Mouse (Mus musculus) heart, adult 8-10 months (tissue): Measurements from ENCODE around the gene Dok3. TPM values are rescaled to one million over a fixed set of nuclear protein-coding genes. Genes with fewer than 3 reads are reported as not detected.

ENCODE experiments used
- DNase-seq: peaks from one replicate; pipeline ENCODE4 v3.0.0; 2022; ENCODE audit warnings: low spot score
- total RNA-seq, 4 experiments: library from RNA; stranded (reverse); gene quantifications; 2 replicates each; pipeline ENCODE4 v1.2.4; 2022

Dok3 gene
- total RNA-seq, 4 experiments from 2014 or later, result 0.97 to 3.8 (median 1.4) TPM

DNA sequence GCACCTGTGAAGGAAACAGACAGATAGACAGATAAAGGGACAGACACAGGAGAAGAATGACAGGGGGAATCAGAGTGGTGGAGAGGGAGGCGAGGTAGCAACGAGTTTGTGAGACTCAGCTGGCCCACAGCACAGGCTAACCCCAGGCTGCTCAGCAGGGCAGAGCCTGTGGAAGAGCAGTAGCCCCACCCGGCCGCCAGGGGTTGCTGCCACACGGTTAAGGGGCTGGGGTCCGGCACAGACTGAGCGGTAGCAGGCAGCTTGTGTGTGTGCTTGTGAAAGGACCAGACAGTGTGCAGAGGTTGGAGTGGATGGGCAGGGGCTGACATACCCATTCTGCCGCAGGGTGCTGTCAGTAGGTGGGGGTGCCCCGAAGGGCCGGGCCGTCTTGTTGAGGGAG, 21.2 kb downstream of the Dok3 start:
- DNase-seq, result no peak

DNA sequence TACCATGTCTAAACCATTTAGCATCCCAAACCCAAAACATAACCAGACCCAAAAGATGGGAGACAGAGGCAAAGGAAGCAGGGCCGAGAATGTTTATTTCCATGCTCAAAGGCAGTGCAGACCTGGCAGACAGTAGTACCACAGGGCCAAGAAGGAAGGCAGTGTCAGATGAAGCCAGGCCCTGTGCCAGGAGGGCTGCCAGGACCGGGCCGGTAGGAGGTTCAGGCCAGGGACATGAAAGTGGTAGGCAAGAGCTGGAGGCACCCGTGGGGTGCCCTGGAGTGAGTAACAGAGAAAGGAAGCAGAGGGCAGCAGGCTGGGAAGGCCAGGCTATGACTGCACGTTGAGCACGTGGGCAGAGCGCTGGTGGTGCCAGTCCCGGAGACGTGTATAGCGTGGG, 22.4 kb downstream of the Dok3 start:
- no peak for DNase-seq

DNA sequence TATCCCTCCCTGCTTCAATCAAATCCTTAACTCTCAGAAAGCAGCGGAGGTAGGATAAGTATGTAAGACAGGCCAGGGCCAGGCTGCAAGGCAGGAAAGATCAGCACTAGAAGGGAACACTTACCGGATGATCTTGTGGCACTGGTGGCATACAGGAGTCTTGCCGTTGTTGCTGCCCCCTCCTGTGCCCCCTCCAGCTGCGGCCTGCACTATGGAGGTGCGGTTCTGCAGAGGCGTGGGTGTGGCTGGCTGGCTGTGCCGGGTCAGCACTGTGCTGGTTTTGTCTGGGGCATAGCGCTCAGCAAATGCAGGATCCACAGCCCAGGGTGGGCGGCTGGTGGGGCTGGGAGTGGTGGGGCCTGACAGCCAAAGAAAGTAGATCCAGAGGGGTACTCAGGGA, 23.3 kb downstream of the Dok3 start:
- DNase-seq, result no peak

- DNase-seq, result no peak
Observed at GRCm38 (mm10) chr13:55504390-55504789, 24.7 kb downstream of the Dok3 start.

DNA sequence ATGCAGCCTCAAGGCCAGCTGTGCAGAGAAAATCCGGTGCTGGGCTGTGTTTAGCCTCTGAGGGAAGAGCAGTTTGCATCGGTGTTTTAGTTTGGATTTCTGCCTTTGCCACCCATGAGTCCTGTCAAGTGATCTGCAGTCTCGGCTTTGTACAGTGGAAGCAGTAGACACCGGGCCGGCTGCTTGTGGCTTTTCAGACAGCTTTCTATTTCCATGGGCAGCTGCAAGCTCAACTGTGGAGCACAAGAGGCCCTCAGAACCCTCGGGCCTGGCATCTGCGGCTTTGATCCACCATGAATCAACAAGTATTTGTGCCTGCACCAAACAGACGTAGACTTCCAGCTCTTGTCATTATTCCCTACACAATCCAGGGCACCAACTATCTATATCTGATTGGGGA, 26.7 kb downstream of the Dok3 start:
- DNase-seq, result no peak

DNA sequence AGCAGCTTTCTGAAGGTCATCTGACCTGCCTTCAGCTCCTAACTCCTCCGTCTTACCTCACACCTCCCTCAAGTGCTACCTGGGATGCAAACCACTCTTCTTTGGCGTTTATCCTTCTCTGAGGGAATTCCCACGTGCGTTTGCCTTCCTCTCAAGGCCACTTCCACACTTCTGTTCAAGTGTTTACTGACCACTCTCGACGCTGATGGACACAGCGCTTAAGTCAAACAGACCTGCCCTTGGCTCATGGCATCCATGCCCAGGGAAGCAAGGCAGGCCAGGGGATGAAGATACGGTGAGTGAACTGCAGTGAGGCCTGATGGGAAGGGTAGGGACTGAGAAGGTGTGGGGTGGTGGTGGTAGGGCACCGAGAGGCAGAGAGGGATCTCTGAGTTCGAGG, 28.5 kb downstream of the Dok3 start:
- DNase-seq, result no peak

- DNase-seq, result no peak
Observed at GRCm38 (mm10) chr13:55498906-55499305, 30.2 kb downstream of the Dok3 start.

DNA sequence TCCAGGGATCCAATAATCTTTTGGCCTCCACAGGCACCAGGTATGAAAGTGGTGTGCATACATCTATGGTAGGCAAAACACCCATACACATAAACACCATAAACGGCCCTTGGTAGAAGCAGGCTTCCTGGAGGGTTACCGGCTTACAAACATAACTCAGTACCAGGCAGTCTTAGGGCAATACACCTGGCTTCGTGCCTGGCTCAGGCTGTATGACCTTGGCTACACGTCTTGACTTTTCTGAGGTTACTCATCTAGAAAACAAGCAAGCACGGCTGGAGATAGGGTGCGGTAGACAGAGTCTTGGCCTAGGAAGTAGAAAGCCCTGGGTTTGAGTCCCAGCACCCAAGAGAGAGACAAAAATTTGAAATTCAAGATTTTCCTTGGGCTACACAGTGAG, 32.4 kb downstream of the Dok3 start:
- no peak for DNase-seq

DNA sequence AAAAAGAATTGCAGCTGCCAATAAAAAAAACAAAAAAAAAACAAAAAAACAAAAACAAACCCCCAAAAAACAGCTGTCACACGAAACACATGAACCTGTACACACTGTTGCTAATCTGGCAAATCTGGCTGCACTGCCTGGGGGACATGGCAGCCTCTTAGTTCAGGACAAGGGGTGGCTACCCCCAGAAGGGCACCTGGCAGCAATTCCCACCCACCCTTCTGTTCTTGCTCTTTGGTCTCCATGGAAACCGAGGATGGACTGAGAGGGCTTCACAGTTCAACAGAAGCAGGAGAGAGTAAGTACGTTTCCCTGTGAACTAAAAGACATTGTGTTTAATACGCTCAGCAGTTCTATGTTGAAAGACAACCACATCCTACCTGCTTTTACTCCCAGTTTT, 33.4 kb downstream of the Dok3 start:
- DNase-seq, result no peak

DNA sequence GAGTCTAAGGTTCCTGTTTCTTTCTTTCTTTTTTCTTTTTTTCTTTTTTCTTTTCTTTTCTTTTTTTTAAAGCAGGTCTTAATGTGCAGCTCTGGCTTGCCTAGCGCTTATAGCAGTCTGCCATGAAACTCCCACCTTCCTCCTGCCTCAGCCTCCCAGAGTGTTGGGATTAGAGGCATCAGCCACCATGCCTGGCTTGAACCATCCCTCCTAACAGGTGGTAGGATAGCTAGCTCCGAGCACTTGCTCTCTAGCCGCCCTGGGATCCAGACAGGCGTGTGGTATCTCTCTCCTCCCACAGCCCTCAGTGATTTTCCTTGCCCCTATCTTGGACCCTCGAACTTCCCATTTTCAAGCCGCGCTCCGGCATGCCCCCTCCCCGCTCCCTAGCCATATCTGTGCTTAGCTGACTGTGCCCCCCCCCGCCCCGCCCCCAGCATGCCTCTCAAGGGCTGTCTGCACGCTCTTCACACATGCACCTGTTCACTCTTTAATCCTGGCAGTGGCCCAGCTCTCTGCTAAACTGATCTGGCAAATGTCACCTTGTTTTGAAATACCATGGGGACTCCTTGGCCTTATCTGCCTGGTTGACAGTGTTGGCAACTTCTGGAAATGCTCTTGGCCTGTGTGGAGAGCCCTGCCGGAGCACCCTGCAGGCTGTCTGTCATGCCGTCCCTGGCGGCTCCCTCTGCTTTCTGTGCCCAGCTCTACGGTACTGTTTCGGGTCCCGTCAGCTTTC, 34.0 kb downstream of the Dok3 start:
- DNase-seq, result no peak

GRCm38 (mm10) chr13:55494257-55494656, 34.8 kb downstream of the Dok3 start:
- DNase-seq, result no peak

- no peak for DNase-seq
Observed at GRCm38 (mm10) chr13:55487578-55488498, 41.3 kb downstream of the Dok3 start, which contains the start of gene Dbn1. TSS of gene Dbn1 (minus strand) at chr13:55488111.

DNA sequence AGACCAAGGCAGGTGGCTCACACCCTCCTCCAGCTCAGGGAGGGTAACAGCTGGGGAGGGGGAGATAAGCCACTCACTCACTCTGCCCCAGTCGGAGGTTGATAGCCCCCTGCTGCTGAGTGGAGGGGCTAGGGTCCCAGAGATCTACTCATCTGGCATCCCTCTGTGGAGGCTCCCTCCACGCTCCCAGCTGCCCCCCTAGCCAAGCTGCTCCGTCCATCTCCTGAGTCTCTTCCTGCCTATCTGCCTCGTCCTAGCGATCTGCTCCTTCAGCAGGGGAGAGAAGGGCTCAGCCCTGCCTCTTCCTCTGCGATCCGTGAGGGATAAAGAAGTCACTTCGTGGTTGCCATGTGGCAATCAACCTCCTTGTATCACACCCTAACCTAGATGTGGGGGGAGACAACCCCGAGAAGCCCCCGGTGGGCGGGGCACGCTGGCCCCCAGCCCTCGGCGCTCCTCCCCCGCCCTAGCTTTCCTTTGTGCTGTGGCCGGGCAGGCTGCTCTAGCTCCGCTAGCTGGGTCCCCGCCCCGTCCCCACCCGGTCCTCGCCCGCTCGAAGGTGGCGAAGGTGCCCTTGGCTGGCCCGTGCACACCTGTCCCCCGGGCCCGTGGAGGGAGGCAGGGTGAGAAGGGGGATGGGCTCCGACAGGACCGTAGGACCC, 42.0 kb downstream of the Dok3 start:
- DNase-seq, result no peak

- no peak for DNase-seq
Observed at GRCm38 (mm10) chr13:55486029-55486794, 42.9 kb downstream of the Dok3 start.

DNA sequence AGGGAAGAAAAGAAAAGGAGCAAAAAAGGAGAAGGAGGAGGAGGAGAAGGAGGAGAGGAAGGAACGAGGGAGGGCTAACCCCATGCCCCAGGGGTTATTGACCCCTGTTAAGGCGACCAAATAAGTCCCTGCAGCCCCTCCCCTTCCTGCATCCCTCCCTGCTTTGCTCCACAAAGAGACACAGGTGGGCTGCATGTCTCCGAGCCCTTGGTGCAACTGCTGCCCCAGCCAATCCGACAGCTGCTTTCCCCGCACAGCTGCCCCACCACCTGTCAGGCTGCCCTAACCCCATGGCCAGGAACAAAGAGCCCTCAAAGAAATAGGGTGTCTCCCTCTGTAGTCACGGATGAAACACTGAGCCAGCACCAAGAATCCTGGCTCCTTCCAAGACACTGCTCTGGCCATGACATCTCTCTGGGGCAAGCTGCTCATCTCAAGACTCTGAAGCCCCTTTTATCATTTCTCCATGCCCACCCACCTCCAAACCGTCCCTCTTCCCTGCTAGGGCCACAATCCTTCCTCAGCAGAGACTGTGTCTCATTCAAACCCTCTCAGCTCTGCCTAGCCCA, 44.5 kb downstream of the Dok3 start:
- no peak for DNase-seq

GRCm38 (mm10) chr13:55483593-55483992, 45.5 kb downstream of the Dok3 start:
- no peak for DNase-seq

DNA sequence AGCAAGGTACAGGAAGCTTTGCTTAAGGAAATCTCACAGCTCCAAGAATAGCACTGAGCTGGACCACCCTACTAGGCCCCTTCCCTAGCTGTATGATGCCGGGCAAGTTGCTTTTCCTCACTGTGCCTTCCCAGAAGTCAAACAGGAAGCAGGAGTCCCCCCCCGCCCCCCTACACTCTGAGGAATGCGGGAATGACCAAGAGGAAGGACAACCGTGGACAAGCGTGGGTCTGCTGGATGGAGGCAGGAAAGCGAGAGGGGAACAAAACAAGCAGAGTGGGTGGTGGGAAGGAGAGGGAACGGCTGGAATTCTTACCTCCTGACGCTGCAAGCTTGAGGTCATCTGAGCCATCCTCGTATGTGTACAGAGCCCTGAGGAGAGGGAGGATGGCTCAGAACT, 46.0 kb downstream of the Dok3 start:
- no peak for DNase-seq

DNA sequence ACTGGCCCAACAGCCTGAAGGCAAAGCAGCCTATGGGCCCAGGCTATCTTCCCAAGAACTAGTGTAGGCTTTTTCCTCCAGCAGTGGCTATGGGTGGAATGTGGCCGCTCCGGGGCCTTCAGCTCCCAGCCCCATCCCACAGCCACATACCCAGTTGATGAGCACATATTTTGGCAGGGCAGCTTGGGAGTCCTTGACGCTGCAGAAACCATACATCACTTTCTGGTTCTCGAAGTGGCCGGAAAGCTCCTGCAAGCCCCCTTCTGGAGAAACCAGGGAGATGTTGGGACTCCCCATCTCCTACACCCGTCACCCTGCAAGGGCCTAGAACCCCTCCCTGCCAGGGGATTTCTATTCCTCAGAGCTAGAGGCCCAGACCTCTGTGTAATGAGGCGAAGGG, 46.6 kb downstream of the Dok3 start:
- no peak for DNase-seq

DNA sequence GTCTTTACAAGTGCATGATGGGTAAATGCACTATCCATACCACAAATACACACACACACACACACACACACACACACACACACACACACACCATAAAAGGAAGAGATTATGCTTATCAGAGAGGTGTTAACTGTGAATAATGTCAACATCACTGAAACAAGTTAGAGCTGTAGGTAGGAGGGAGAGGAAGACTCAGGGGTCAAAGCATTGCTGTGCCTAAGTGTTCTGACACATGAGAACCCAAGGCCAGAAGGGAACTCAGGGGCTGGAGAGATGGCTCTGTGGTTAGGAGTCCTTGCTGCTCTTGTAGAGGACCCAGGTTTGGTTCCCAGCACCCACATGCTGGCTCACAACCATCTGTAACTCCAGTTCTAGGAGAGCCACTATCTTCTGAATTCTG, 49.2 kb downstream of the Dok3 start:
- no peak for DNase-seq

DNA sequence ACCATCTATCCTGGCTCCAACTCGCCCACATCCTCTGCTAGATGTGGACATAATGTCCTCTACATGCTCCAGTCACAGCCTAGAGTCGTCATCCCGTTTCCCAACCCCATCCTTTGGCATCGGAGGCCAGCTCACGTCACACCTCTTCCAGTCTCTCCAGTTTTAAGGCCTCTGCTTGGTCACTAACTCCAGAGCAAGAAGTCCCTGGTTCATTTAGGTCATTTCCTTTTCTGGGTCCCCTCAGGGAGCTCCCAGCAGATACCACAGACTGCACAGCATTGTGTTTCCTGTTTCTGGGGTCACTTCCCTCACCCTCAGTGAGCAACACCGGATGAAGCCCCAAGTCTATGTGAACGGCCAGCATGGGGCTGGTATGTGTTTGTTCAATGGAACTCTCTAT, 50.1 kb downstream of the Dok3 start:
- no peak for DNase-seq

DNA sequence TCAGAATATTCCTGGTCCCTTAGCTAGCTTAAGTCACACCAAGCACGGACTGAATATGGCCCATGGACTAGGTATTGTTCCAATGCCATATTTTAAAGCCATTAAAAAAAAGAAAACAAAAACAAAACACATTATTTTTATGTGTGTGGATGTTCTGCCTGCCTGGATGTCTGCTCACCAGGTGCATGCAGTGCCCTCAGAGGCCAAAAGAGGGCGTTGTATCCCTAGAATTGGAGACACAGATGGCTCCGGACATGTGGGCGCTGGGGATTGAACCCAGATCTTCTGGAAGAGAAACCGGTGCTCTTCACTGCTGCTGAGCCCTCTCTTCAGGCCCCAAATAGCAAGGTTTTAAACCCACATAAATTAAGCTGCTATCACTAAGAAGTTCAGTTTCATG, 51.1 kb downstream of the Dok3 start:
- DNase-seq, result no peak
